Mouse (Mus musculus) hindbrain, embryonic 16.5 days (tissue): ENCODE measurements at regions not wholly inside any gene's neighbourhood (a gene's known extent, or its start where the extent isn't known, plus 50 kb on each side); places are given as distances from the start of the nearest gene placed in this dataset.

Experiments
- ATAC-seq: fragments of 200-750 bp; cut with Nextera tagmentation; 2 replicates; pipeline ENCODE4 v1.8.0; 2017; ENCODE audit warnings: moderate TSS enrichment, moderate library complexity
- H3K27ac ChIP-seq: fragments of 300-500 bp; sonication (generic); 2 replicates; pipeline ENCODE4 v1.5.1; 2014; ENCODE audit warnings: low read depth, mild to moderate bottlenecking, control low read depth, low read length, moderate library complexity
- H3K27me3 ChIP-seq: fragments of 300-500 bp; sonication (generic); replicated peaks from 2 replicates; pipeline ENCODE4 v1.6.1; 2014; ENCODE audit warnings: low read length; ENCODE audit not compliant: control insufficient read depth, insufficient read depth
- H3K36me3 ChIP-seq: fragments of 300-500 bp; sonication (generic); 2 replicates; pipeline ENCODE4 v1.6.1; 2014; ENCODE audit warnings: mild to moderate bottlenecking, low read length, moderate library complexity, mixed read lengths; ENCODE audit not compliant: control insufficient read depth, insufficient read depth
- H3K4me1 ChIP-seq: fragments of 300-500 bp; sonication (generic); 2 replicates; pipeline ENCODE4 v1.6.1; 2014; ENCODE audit warnings: low read depth, low read length; ENCODE audit not compliant: control insufficient read depth, insufficient read depth
- H3K4me2 ChIP-seq: fragments of 300-500 bp; sonication (generic); 2 replicates; pipeline ENCODE4 v1.6.1; 2014; ENCODE audit warnings: mild to moderate bottlenecking, low read length, control low read depth, moderate library complexity
- H3K4me3 ChIP-seq: fragments of 300-500 bp; sonication (generic); 2 replicates; pipeline ENCODE4 v1.5.1; 2014; ENCODE audit warnings: mild to moderate bottlenecking, low read length, control low read depth, moderate library complexity
- H3K9ac ChIP-seq: fragments of 300-500 bp; sonication (generic); 2 replicates; pipeline ENCODE4 v1.6.1; 2014; ENCODE audit warnings: low read depth, mild to moderate bottlenecking, control low read depth, low read length, moderate library complexity
- H3K9me3 ChIP-seq: fragments of 300-500 bp; sonication (generic); 2 replicates; pipeline ENCODE4 v1.6.1; 2014; ENCODE audit warnings: mild to moderate bottlenecking, low read length, moderate library complexity; ENCODE audit not compliant: control insufficient read depth
- WGBS: fragments of 180-500 bp; shearing (Covaris S2); extraction: QIAGEN DNeasy Blood & Tissue Kit; methylation state at CpG from one replicate; pipeline ENCODE4 v1.1.7; 2014; 5-methylcytosine and 5-hydroxymethylcytosine counted together

DNA sequence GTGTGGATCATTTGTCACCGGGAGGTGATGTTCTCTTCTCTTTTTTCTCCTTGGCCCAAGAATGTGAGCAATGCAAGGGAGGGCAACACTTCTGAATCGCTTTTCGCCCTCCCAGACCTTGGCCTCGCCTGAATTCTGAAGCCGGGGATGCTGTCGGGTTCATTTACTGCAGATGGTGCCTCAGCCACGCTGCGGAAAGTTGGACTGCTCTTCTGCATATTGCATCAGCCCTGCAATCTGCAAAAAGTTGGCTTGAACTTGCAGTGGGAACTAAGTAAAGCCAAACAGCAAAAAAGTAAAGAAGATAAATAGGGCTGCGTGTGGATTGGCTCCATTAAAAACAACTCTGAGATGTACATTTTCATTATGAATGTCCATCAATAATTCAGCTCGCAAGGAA is 55.9 kb upstream of the Dok5 start:
- WGBS: 80% methylated on average over 10 of the region's 10 CpGs
- no peak overlapping the region for H3K27ac ChIP-seq
- no peaks in the 10 kb centered on the region for H3K27me3 ChIP-seq
- H3K4me3 ChIP-seq: no peak overlapping the region
- no peak overlapping the region for H3K9ac ChIP-seq
- ATAC-seq: no peak
- no peak overlapping the region for H3K4me2 ChIP-seq
- H3K4me1 ChIP-seq: no peaks in the 10 kb centered on the region
- H3K36me3 ChIP-seq: no peaks in the 10 kb centered on the region
- H3K9me3 ChIP-seq: peaks cover 2% of the 10 kb centered on the region; the same call in 1 of the 2 replicates

DNA sequence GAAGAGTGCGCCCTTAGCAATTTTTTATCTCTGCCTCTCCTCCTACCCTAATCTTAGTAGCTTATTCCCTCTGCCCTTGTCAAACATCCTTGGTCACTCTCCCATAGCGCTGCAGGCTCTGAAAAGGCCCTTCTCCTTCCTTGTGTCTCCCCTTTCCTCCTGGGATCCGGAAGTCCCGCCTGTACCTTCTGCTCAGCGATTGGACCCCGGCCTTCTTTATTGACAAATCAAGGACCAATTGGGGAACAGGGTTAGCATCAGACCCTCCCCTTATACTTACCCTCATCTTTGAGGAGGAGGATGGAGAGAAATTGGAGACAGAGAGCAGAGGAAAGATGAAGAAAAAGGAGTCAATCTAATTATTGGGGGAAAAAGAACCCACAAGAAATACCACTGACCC is 57.9 kb upstream of the Dok5 start:
- Histone ChIP-seq H3K9me3 (peaks cover 2% of the 10 kb centered on the region; the same call in 1 of the 2 replicates), H3K36me3 (no peaks in the 10 kb centered on the region), H3K4me2 (no peak overlapping the region), H3K27me3 (no peaks in the 10 kb centered on the region), H3K27ac (no peak overlapping the region), H3K4me3 (no peak overlapping the region), H3K9ac (no peak overlapping the region), H3K4me1 (no peaks in the 10 kb centered on the region; the same call in 1 of the 2 replicates)
- no peak for ATAC-seq
- 84% methylated on average over 6 of the region's 6 CpGs for WGBS

DNA sequence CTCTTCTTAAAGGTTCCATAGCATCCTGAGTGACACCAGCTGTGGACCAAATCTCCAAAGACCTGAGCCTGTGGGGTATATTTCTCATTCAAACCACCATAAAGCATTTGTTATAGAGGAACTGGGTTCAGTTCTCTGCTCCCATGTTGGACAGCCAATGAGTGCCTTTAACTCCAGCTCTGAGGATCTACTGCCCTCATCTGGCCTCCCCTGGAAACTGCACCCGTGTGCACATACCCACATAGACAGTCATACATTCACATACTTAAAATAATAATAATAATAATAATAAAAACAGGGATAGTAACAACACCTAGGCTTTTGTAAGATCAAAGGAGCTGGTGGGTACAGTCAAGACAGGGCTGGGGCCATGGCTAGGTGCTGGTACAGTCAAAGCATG is 58.8 kb upstream of the Dok5 start:
- peaks cover 2% of the 10 kb centered on the region; the same call in 1 of the 2 replicates for H3K9me3 ChIP-seq
- H3K27me3 ChIP-seq: no peaks in the 10 kb centered on the region
- H3K4me3 ChIP-seq: no peak overlapping the region
- no peak overlapping the region for H3K9ac ChIP-seq
- no peak overlapping the region for H3K4me2 ChIP-seq
- ATAC-seq: no peak
- 83% methylated on average over 1 of the region's 1 CpGs for WGBS
- H3K27ac ChIP-seq: no peak overlapping the region
- no peaks in the 10 kb centered on the region; the same call in 1 of the 2 replicates for H3K4me1 ChIP-seq
- H3K36me3 ChIP-seq: no peaks in the 10 kb centered on the region

DNA sequence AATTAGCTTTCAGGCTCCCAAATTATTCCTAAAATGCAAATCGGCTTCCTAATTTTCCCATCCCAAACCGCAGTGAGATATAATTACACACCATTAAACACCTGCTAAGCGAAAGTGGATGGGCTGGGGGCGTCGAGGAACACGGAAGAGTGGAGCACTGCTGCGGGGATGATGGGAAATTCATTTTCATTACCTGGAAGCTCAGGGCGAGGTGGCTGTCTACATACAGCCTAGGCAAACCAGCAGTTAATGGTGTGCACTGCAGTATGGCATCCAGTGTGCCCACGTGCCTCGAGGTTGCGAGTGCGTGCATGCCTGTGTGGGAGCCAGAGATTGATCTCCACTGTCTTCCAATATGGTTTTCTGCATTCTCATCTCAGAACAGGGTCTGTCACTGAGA is 62.6 kb upstream of the Dok5 start:
- 64% methylated on average over 12 of the region's 12 CpGs for WGBS
- no peaks in the 10 kb centered on the region; the same call in 1 of the 2 replicates for H3K4me1 ChIP-seq
- no peak overlapping the region for H3K4me3 ChIP-seq
- no peaks in the 10 kb centered on the region for H3K9me3 ChIP-seq
- no peak overlapping the region for H3K9ac ChIP-seq
- ATAC-seq: peak; percentile 54; the same call in 1 of the 2 replicates
- H3K27ac ChIP-seq: no peak overlapping the region
- no peak overlapping the region for H3K4me2 ChIP-seq
- no peaks in the 10 kb centered on the region for H3K27me3 ChIP-seq
- H3K36me3 ChIP-seq: no peaks in the 10 kb centered on the region

DNA sequence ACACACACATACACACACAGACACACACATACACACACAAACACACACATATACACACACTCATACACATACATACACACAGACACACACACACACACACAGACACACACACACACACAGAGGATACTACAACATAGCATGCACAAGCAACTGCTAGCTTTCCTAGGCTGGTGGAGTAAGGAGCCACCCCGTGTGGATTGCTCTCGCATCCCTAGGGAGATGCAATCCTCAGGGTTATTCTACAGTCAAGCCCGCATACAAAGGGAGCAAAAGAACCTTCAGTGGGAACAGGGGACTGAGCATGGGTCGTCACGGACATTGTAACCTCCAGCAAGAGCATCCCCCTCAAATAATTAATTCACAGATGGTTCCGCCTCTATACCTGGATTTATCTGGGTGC is 63.1 kb upstream of the Dok5 start:
- H3K4me3 ChIP-seq: no peak overlapping the region
- H3K9me3 ChIP-seq: no peaks in the 10 kb centered on the region
- no peaks in the 10 kb centered on the region for H3K36me3 ChIP-seq
- no peak overlapping the region for H3K27ac ChIP-seq
- no peak overlapping the region for H3K9ac ChIP-seq
- H3K27me3 ChIP-seq: no peaks in the 10 kb centered on the region
- 55% methylated on average over 6 of the region's 6 CpGs for WGBS
- no peaks in the 10 kb centered on the region; the same call in 1 of the 2 replicates for H3K4me1 ChIP-seq
- H3K4me2 ChIP-seq: no peak overlapping the region
- no peak; the same call in 1 of the 2 replicates for ATAC-seq

DNA sequence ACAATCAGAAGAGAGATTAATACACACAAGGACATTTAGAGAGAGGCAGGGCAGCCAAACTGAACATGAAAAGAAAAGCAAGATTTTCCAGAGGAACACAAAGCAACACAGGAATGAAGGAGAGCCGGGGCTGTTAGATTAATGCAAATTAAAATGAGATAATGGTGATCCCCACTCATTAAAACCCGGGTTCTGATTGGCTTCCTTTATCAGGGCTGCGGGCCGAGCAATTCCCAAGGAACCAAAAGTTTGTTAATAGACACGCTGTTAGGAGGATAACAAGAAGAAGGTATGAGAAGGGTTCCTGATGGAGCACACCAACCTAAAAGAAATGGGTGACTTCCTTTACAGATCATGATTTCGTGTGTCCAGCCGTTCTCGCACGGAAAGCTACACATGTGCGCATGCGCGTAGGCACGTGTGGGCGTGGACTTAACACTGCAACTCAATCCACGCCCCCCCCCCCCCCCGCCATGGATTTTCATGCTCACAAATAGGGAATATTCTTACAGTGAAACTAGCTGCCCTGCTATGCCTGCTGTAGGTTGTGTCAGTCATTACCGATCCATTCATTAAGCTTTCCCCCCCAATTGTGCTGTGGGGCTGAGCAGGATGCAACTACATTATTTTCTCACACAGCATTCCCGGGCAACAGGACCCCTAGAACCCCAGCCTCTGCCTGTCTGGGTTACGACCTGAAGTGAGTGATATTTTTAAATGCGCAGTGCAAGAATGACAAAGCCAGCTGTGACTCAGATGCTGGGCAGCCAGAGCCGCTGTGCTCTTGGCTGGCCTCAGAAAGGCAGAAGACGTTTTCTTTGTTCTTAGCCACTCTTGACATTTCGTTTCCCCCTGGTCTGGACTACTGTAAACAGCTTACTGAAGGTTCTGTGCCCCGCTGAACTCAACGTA is 60.5 kb upstream of the 4930470P17Rik start:
- Histone ChIP-seq H3K4me2 (no peak overlapping the region), H3K27me3 (no peaks in the 10 kb centered on the region), H3K27ac (no peak overlapping the region), H3K4me3 (no peak overlapping the region), H3K9me3 (no peaks in the 10 kb centered on the region), H3K36me3 (no peaks in the 10 kb centered on the region), H3K9ac (no peak overlapping the region), H3K4me1 (peaks cover 9% of the 10 kb centered on the region)
- ATAC-seq: no peak; the same call in 1 of the 2 replicates
- 78% methylated on average over 25 of the region's 25 CpGs for WGBS

DNA sequence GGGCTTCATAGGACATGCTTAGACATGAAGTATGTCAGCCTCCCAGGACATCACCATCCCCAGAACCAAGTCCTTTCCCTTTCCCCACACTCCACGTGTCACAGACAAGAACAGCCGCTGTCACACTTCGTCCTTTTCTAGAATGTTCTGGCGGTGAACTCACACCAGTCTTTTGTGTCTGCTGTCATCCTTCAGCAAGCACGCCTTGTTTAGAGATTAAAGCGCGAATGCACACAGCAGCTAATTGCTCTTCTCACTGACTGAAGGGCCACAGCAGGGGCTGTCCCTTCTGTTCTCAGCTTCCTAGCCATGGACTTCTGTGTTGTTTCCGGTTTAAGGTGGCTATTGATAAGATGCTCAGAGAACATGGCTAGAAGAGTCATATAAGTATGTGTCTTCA is 57.5 kb upstream of the 4930470P17Rik start:
- ATAC-seq: no peak

DNA sequence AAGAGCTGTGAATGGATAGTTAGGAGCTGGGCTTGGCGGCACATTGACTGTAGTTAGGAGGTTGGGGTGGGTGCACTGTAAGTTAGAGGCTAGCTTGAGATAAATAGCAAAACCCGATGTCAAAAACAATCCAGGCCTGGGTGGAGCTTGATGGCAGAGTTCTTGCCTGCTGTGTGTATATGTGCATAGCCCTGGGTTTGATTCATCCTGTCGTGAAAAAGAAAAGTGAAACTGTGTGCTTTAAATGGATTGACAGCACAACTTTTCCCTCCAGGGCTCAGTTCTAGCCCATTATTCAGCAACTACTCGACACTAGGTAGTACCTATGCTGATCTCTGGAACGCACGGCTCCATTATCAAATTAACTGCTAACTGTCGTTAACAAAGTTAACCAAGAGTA is 56.7 kb upstream of the 4930470P17Rik start:
- Histone ChIP-seq H3K4me2 (no peak overlapping the region), H3K4me1 (peaks cover 9% of the 10 kb centered on the region), H3K9ac (no peak overlapping the region), H3K36me3 (no peaks in the 10 kb centered on the region), H3K27me3 (no peaks in the 10 kb centered on the region), H3K9me3 (no peaks in the 10 kb centered on the region), H3K4me3 (no peak overlapping the region), H3K27ac (no peak overlapping the region)
- ATAC-seq: no peak
- WGBS: 55% methylated on average over 7 of the region's 7 CpGs

More for the DNA sequence above, 57.5 kb upstream of the 4930470P17Rik start:
- H3K9ac ChIP-seq: no peak overlapping the region
- H3K27ac ChIP-seq: no peak overlapping the region
- no peaks in the 10 kb centered on the region for H3K27me3 ChIP-seq
- H3K4me3 ChIP-seq: no peak overlapping the region
- H3K4me2 ChIP-seq: no peak overlapping the region
- H3K36me3 ChIP-seq: no peaks in the 10 kb centered on the region
- H3K9me3 ChIP-seq: no peaks in the 10 kb centered on the region
- H3K4me1 ChIP-seq: peaks cover 9% of the 10 kb centered on the region
- WGBS: 27% methylated on average over 8 of the region's 8 CpGs

DNA sequence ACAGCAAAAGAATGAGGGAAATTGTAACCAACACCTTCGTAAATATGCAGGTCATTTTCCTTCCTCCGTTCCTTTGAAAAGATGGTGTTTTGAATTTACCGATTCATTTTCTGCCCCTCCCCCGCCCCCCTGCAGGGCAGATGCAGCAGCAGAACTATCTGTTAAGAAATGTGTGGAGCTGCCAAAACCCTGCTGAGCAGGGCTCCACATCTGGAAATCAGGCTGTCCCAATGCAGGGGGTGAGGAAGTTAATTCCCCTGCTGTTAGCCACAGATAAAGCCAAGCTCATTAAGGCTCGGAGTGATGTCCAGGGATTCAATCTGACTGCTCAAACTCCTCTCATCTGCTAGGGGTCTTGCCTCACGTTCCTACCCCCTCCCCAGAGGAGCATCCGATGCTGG is 56.0 kb upstream of the 4930470P17Rik start:
- no peak for ATAC-seq
- no peak overlapping the region for H3K9ac ChIP-seq

More for the DNA sequence above, 56.0 kb upstream of the 4930470P17Rik start:
- H3K36me3 ChIP-seq: no peaks in the 10 kb centered on the region
- H3K4me2 ChIP-seq: peak overlapping the region; percentile 11; the same call in 1 of the 2 replicates
- no peak overlapping the region for H3K27ac ChIP-seq
- no peaks in the 10 kb centered on the region for H3K9me3 ChIP-seq
- no peak overlapping the region for H3K4me3 ChIP-seq
- peaks cover 9% of the 10 kb centered on the region for H3K4me1 ChIP-seq
- H3K27me3 ChIP-seq: no peaks in the 10 kb centered on the region
- 3% methylated on average over 7 of the region's 7 CpGs for WGBS
